Mouse (Mus musculus): ENCODE results near the gene Dnaaf2. TPM values are rescaled to one million over a fixed set of nuclear protein-coding genes. Genes with fewer than 3 reads are reported as not detected.
A peak's percentile ranks its signal among the peaks of the same experiment; 100 is the strongest.

The Dnaaf2 gene
- total and polyA plus RNA-seq, 3 experiments, result 0.50 to 0.94 (median 0.80) TPM

GRCm38 (mm10) chr12:69197378-69198163, 658 bp downstream of the Dnaaf2 start:
- peak; percentile 70 to 77 for DNase-seq
- under 1% methylated on average over 94 of the region's 94 CpGs for WGBS
- H3K27ac ChIP-seq, result peak overlapping the region; percentile 85
- H3K4me1 ChIP-seq (ENCODE audit: control insufficient read depth, insufficient read depth, low read length), result peaks cover 4% of the 10 kb centered on the region
- intact Hi-C loops (cut with DNase I), result loop anchor here (5.0 kb wide), 2 partner anchors 45 to 100 kb away; partner anchors contain the start of genes Klhdc1 and Klhdc2
- H3K36me3 ChIP-seq (ENCODE audit: control insufficient read depth, insufficient read depth, low read length), result 0 out of 2 replicates have a peak, but pooled peaks cover 3% of the 10 kb centered on the region
- H3K9ac ChIP-seq (ENCODE audit: low read depth, low read length), result peak overlapping the region; percentile 94
- H3K4me3 ChIP-seq, result peak overlapping the region; percentile 98
- no peaks in the 10 kb centered on the region for H3K27me3 ChIP-seq (ENCODE audit: control insufficient read depth, insufficient read depth, low read length)
- no peaks in the 10 kb centered on the region for H3K79me2 ChIP-seq (replicated peaks; ENCODE audit: control insufficient read depth, insufficient read depth, low read length)
- TF ChIP-seq POLR2A (IDR thresholded peaks at IDR 0.05; ENCODE audit: insufficient read depth, low read depth, low read length) (no peak), CTCF (IDR thresholded peaks at IDR 0.05) (no peak), EP300 (IDR thresholded peaks at IDR 0.05; ENCODE audit: insufficient read depth, low read depth, low read length) (no peak)

DNA sequence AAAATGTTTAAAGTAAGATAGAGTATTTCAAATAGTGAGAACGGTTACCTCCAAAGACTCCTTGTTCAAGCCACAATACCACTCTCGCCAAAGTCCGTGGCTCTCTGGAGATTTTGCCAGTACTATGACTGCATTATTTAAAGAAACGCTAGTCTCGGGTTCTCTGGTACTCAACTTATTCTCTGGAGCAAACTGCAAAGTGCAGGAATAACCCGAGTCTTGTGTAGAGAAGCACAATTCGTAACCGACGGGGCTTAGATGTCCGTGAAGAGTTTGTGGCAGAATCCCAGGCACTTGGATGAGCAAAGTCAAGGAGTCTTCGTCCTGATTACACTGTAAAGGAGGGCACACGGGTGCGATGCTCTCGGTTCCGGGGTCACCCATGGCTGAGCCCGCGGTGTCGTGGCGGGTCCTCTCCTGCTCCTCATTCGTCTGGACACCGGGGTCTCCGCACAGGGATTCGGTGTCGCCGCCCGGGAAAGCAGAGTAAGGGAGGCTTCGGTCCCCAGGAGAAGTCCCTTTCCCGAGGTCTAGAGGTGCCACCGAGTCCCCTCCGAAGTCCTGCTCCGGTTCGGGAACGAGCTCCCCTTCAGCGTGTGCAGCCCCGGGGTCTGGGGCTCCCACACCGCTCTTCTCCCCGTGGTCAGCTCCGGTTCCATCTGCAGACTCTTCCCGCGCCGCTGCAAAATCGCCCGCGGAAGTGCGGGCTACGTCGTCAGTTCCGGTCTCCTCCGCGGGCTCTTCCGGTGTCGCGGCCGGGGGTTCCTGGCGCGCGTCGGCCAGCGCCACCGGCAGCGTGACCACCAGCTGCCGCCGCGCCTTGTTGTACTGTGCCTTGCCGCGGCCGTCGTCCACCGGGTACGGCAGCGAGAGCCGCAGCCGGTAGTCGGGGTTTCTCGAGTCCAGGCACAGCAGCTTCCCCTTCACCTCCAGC, 1.5 kb downstream of the Dnaaf2 start, which contains the start of gene Gm49383:
Gm49383 (minus strand) TSS at position 661 of the 934 bp plus-strand sequence.
- peak within 1 kb of the TSS; percentile 85 for H3K27ac ChIP-seq
- 0 out of 2 replicates have a peak, but pooled peaks cover 3% of the 10 kb centered on the region for H3K36me3 ChIP-seq (ENCODE audit: control insufficient read depth, insufficient read depth, low read length)
- TF ChIP-seq CTCF (IDR thresholded peaks at IDR 0.05) (no peak), POLR2A (IDR thresholded peaks at IDR 0.05; ENCODE audit: insufficient read depth, low read depth, low read length) (peak; percentile 64; the same call in 1 of the 2 replicates), EP300 (IDR thresholded peaks at IDR 0.05; ENCODE audit: insufficient read depth, low read depth, low read length) (no peak)
- H3K79me2 ChIP-seq (replicated peaks; ENCODE audit: control insufficient read depth, insufficient read depth, low read length), result no peaks in the 10 kb centered on the region
- intact Hi-C loops (cut with DNase I), result loop anchor here (5.0 kb wide), 2 partner anchors 46 to 101 kb away; partner anchors contain the start of genes Klhdc1 and Klhdc2
- H3K4me3 ChIP-seq, result peak within 1 kb of the TSS; percentile 98
- peaks cover 4% of the 10 kb centered on the region for H3K4me1 ChIP-seq (ENCODE audit: control insufficient read depth, insufficient read depth, low read length)
- no peaks in the 10 kb centered on the region for H3K27me3 ChIP-seq (ENCODE audit: control insufficient read depth, insufficient read depth, low read length)
- peak within 1 kb of the TSS; percentile 94 for H3K9ac ChIP-seq (ENCODE audit: low read depth, low read length)
- under 1% methylated on average over 75 of the region's 75 CpGs for WGBS
- peak; percentile 82 to 83 for DNase-seq

DNA sequence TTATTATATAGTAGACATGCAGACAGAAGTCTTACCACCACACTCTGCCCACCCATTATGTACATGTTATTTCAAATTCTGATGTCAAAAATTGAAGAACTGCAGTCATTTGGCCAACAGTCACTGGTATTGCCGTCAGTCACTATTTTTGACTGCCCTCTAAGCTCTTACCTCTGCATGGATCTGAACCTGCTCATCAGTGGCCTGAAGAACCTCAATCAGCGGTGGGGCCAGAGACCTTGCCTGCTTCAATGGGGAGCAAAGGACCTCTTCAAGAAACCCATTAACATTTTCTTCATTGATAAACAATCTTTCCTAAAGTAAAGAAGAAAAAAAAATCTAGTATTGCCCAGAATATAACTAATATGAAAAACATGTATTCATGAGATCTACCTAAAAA, 5.6 kb downstream of the Dnaaf2 start:
- no peaks in the 10 kb centered on the region for H3K79me2 ChIP-seq (replicated peaks; ENCODE audit: control insufficient read depth, insufficient read depth, low read length)
- no peak for DNase-seq
- H3K27me3 ChIP-seq (ENCODE audit: control insufficient read depth, insufficient read depth, low read length), result no peaks in the 10 kb centered on the region
- H3K4me3 ChIP-seq, result no peak overlapping the region
- H3K27ac ChIP-seq, result no peak overlapping the region
- H3K4me1 ChIP-seq (ENCODE audit: control insufficient read depth, insufficient read depth, low read length), result no peaks in the 10 kb centered on the region
- no peak overlapping the region for H3K9ac ChIP-seq (ENCODE audit: low read depth, low read length)
- intact Hi-C loops (cut with DNase I), result no loop called here
- 89% methylated on average over 2 of the region's 2 CpGs for WGBS
- H3K36me3 ChIP-seq (ENCODE audit: control insufficient read depth, insufficient read depth, low read length), result no peaks in the 10 kb centered on the region
- TF ChIP-seq POLR2A (IDR thresholded peaks at IDR 0.05; ENCODE audit: insufficient read depth, low read depth, low read length) (no peak), EP300 (IDR thresholded peaks at IDR 0.05; ENCODE audit: insufficient read depth, low read depth, low read length) (no peak), CTCF (IDR thresholded peaks at IDR 0.05) (no peak)

- H3K4me1 ChIP-seq (ENCODE audit: control insufficient read depth, insufficient read depth, low read length), result peaks cover 3% of the 10 kb centered on the region
- no peak overlapping the region for H3K27ac ChIP-seq
- H3K4me3 ChIP-seq, result no peak overlapping the region
- intact Hi-C loops (cut with DNase I), result no loop called here
- no peak for TF ChIP-seq EP300 (IDR thresholded peaks at IDR 0.05; ENCODE audit: insufficient read depth, low read depth, low read length)
- no peak for TF ChIP-seq CTCF (IDR thresholded peaks at IDR 0.05)
- TF ChIP-seq POLR2A (IDR thresholded peaks at IDR 0.05; ENCODE audit: insufficient read depth, low read depth, low read length), result no peak
- DNase-seq, result no peak
- no peaks in the 10 kb centered on the region for H3K27me3 ChIP-seq (ENCODE audit: control insufficient read depth, insufficient read depth, low read length)
- no peaks in the 10 kb centered on the region for H3K79me2 ChIP-seq (replicated peaks; ENCODE audit: control insufficient read depth, insufficient read depth, low read length)
- peaks cover 7% of the 10 kb centered on the region for H3K36me3 ChIP-seq (ENCODE audit: control insufficient read depth, insufficient read depth, low read length)
- no peak overlapping the region for H3K9ac ChIP-seq (ENCODE audit: low read depth, low read length)
- 90% methylated on average over 5 of the region's 5 CpGs for WGBS
These were observed 6.8 kb downstream of the Dnaaf2 start for GRCm38 (mm10) chr12:69191396-69191795.

GRCm38 (mm10) chr12:69190522-69190921, 7.7 kb downstream of the Dnaaf2 start:
- peaks cover 3% of the 10 kb centered on the region for H3K4me1 ChIP-seq (ENCODE audit: control insufficient read depth, insufficient read depth, low read length)
- no peak overlapping the region for H3K27ac ChIP-seq
- no peak overlapping the region for H3K4me3 ChIP-seq
- H3K79me2 ChIP-seq (replicated peaks; ENCODE audit: control insufficient read depth, insufficient read depth, low read length), result no peaks in the 10 kb centered on the region
- no peak for TF ChIP-seq POLR2A (IDR thresholded peaks at IDR 0.05; ENCODE audit: insufficient read depth, low read depth, low read length)
- peak; percentile 71 for TF ChIP-seq CTCF (IDR thresholded peaks at IDR 0.05)
- H3K27me3 ChIP-seq (ENCODE audit: control insufficient read depth, insufficient read depth, low read length), result no peaks in the 10 kb centered on the region
- peaks cover 10% of the 10 kb centered on the region for H3K36me3 ChIP-seq (ENCODE audit: control insufficient read depth, insufficient read depth, low read length)
- WGBS, result 100% methylated on average over 1 of the region's 1 CpGs
- intact Hi-C loops (cut with DNase I), result no loop called here
- no peak for DNase-seq
- H3K9ac ChIP-seq (ENCODE audit: low read depth, low read length), result no peak overlapping the region
